Mouse (Mus musculus) leukemia stem cell, adult 10-12 weeks (primary cell): ENCODE results near the gene Slc2a9. TPM values are rescaled to one million over a fixed set of nuclear protein-coding genes. Genes with fewer than 3 reads are reported as not detected.

Experiments
- polyA plus RNA-seq: library from polyadenylated mRNA; stranded (reverse); fragments of >175 nt; gene quantifications from 2 replicates; pipeline ENCODE4 v1.2.3, GENCODE M21; 2012; ENCODE audit warnings: low replicate concordance

Gene Slc2a9
- polyA plus RNA-seq: 0.85 TPM in 1 of 2 replicates, not detected in the other

GRCm38 (mm10) chr5:38502992-38503391 is at the start of gene Slc2a9:
Gene Slc2a9, minus strand, starts transcription at chr5:38503143.

GRCm38 (mm10) chr5:38318966-38319786 is 183.8 kb downstream of the Slc2a9 start, which contains the start of gene Drd5:
Gene Drd5, plus strand, starts transcription at chr5:38319367.

Other genes starting within 250 kb of the Slc2a9 start
- gene Tmem128, start 243.0 kb downstream of the Slc2a9 start, polyA plus RNA-seq: 8.8 and 26.7 TPM in 2 replicates
- gene Otop1, start 227.2 kb downstream of the Slc2a9 start, polyA plus RNA-seq: not detected in 2 replicates
- gene Drd5, start 183.8 kb downstream of the Slc2a9 start, polyA plus RNA-seq: 0.07 TPM in 1 of 2 replicates, not detected in the other
- 74.9 and 91.9 TPM in 2 replicates for gene Wdr1, start 60.1 kb upstream of the Slc2a9 start, polyA plus RNA-seq
- gene Zfp518b, start 181.7 kb upstream of the Slc2a9 start, polyA plus RNA-seq: 0.33 and 0.39 TPM in 2 replicates